Mouse (Mus musculus): ENCODE data around the gene Dach1.

DNA sequence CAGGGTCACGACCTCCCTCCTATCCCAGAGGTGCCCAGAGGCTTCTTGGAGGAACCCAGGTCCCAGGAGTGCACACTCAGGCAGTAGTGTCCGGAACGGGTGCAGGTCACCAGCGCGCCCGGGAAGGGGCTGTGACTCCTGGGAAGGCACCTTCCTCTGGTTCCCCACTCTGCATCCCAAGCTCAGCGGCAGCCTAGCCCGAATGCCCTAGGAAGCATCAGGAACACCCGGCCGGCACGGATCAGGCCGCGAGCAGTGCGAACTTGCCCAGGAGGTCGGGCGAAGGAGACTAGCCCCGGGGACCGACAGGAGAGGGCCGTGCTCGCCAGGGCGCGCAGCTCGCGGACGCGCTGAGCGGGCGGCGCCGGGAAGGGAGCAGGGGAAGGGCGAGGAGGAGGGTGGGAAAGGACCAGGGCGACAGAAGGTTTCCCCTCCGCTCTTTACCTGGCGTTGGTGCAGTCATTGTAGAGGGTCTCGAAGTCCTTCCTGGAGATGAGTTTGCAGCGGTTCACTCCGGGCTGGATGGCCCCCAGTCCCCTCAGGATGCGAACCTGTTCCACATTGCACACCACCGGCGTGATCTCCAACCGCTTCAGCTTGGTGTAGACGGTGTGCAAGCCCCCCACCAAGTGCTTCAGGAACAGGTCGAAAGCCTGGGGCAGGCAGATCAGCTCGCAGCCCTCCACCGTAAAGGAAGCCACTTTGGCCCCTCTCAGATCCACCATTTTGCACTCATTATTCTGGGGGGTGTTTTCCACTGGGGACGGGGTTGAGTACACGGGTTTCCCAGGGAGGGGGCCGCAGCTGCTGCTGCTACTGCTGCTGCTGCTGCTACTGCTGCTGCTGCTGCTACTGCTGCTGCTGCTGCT, 1.3 kb downstream of the Dach1 start:
- no peak; the same call in 1 of the 2 replicates for TF ChIP-seq POLR2A (IDR thresholded peaks at IDR 0.05; ENCODE audit: borderline replicate concordance, control insufficient read depth, low read depth, low read length)
- no peak for TF ChIP-seq CTCF (IDR thresholded peaks at IDR 0.05; ENCODE audit: control insufficient read depth, insufficient read depth, low read length)

Data from bone marrow, adult 2 months (tissue).